In the genomic region with DNA sequence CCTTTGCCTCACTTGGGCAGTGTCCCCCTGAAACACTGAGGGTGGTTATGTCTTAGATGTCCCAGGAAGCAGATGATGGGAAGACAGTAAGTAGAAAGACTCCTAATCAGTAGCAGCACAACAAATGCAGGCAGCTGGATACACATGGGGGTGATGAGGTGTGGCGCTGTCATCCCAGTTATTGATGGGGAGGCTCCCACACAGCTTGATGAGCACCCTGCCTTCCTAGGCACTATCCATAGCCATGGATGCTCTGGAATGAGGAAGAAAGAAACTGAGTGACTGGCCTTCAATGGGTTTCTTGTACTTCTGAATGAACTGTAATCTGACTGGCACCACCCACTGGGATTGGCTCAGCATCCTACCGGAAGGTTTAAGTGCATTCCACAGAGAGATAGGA, we compare ENCODE assay signal across 24 mouse cellular contexts.
A peak's percentile ranks its signal among the peaks of the same experiment; 100 is the strongest.
DNase-seq lines count a peak whose midpoint lies in the region; ATAC-seq lines count a peak whose summit lies in the region.
"Had no signal": no experiment of that assay in that cellular context is flagged by ENCODE, and none has a peak within 500 bp of the region (broad histone marks: within the 10 kb centered on the region; RNA-seq: fewer than 3 reads in every experiment).

No protein-coding gene starts in this region.

- H3K4me2 ChIP-seq in kidney, embryonic 14.5 days (replicated peaks; ENCODE audit: low read depth, low read length) = no peak overlapping the region
- no peak overlapping the region for H3K4me2 ChIP-seq in kidney, embryonic 16.5 days (replicated peaks; ENCODE audit: low read depth, low read length)
- H3K4me2 ChIP-seq: embryonic facial prominence, embryonic 13.5 days; embryonic facial prominence, embryonic 15.5 days; forebrain, embryonic 12.5 days had no signal

- no peak overlapping the region for H3K9ac ChIP-seq in kidney, embryonic 14.5 days (ENCODE audit: low read depth, low read length)
- H3K9ac ChIP-seq in kidney, embryonic 16.5 days (replicated peaks; ENCODE audit: low read length) = no peak overlapping the region
- H3K9ac ChIP-seq: embryonic facial prominence, embryonic 13.5 days; embryonic facial prominence, embryonic 15.5 days; forebrain, embryonic 12.5 days had no signal

- no peak for DNase-seq in kidney, adult 9 months
- no peak for DNase-seq in kidney, postnatal 36 days
- peak; percentile 41 for DNase-seq in R1 (ENCODE audit: low read depth, low spot score)
- peak; percentile 18 for DNase-seq in ZHBTc4 (ENCODE audit: low read depth, low spot score)
- DNase-seq in left cerebral cortex, adult 8-10 months (ENCODE audit: low spot score in 2 of 2) = no peak
- no peak for DNase-seq in layer of hippocampus, adult 8-10 months (ENCODE audit: low spot score in 2 of 2)
- DNase-seq: adrenal gland, adult 2 months; adrenal gland, postnatal 10 days; adrenal gland, postnatal 25 days; cerebellum, adult 11 months; cerebellum, adult 18-20 months; cerebellum, adult 8-10 months; cerebellum, adult 9-11 months; cerebellum, postnatal 14 days; cerebellum, postnatal 36 days had no signal

- H3K36me3 ChIP-seq in kidney, embryonic 14.5 days (ENCODE audit: control insufficient read depth, insufficient read depth, low read length) = no peaks in the 10 kb centered on the region
- no peaks in the 10 kb centered on the region for H3K36me3 ChIP-seq in kidney, embryonic 16.5 days (ENCODE audit: insufficient read depth, low read length)
- H3K36me3 ChIP-seq: embryonic facial prominence, embryonic 13.5 days; embryonic facial prominence, embryonic 15.5 days; forebrain, embryonic 10.5 days; forebrain, embryonic 12.5 days had no signal

- no peaks in the 10 kb centered on the region for H3K27me3 ChIP-seq in kidney, embryonic 14.5 days (ENCODE audit: control insufficient read depth, insufficient read depth, low read length)
- no peaks in the 10 kb centered on the region for H3K27me3 ChIP-seq in kidney, embryonic 16.5 days (ENCODE audit: insufficient read depth, low read length)
- H3K27me3 ChIP-seq: embryonic facial prominence, embryonic 13.5 days; embryonic facial prominence, embryonic 15.5 days; forebrain, embryonic 12.5 days had no signal

- ATAC-seq in kidney, embryonic 14.5 days (ENCODE audit: low FRiP score, low TSS enrichment) = peak; percentile 81
- peak; percentile 80 for ATAC-seq in kidney, embryonic 16.5 days (ENCODE audit: low FRiP score, low TSS enrichment)
- ATAC-seq: forebrain, embryonic 14.5 days; forebrain, embryonic 16.5 days had no signal

- WGBS in kidney, embryonic 14.5 days = 66% methylated on average over 2 of the region's 2 CpGs
- 62% methylated on average over 2 of the region's 2 CpGs for WGBS in kidney, embryonic 16.5 days

- H3K4me1 ChIP-seq in kidney, embryonic 14.5 days (ENCODE audit: control insufficient read depth, insufficient read depth, low read length) = no peaks in the 10 kb centered on the region
- H3K4me1 ChIP-seq in kidney, embryonic 16.5 days (ENCODE audit: insufficient read depth, low read length) = peaks cover 8% of the 10 kb centered on the region; the same call in 1 of the 2 replicates
- H3K4me1 ChIP-seq: embryonic facial prominence, embryonic 13.5 days; embryonic facial prominence, embryonic 15.5 days; forebrain, embryonic 10.5 days; forebrain, embryonic 12.5 days had no signal

- H3K9me3 ChIP-seq in kidney, embryonic 14.5 days (ENCODE audit: control insufficient read depth, low read length) = no peaks in the 10 kb centered on the region
- no peaks in the 10 kb centered on the region for H3K9me3 ChIP-seq in kidney, embryonic 16.5 days (ENCODE audit: low read length)
- H3K9me3 ChIP-seq: embryonic facial prominence, embryonic 13.5 days; embryonic facial prominence, embryonic 15.5 days; forebrain, embryonic 10.5 days; forebrain, embryonic 12.5 days had no signal

- H3K4me3 ChIP-seq in kidney, embryonic 14.5 days (ENCODE audit: low read length) = no peak overlapping the region
- no peak overlapping the region for H3K4me3 ChIP-seq in kidney, embryonic 16.5 days (ENCODE audit: low read length)
- H3K4me3 ChIP-seq: embryonic facial prominence, embryonic 13.5 days; embryonic facial prominence, embryonic 15.5 days; erythroblast, embryonic 14.5 days; forebrain, embryonic 10.5 days; forebrain, embryonic 12.5 days had no signal

- H3K27ac ChIP-seq in kidney, embryonic 14.5 days (ENCODE audit: low read depth, low read length) = peak overlapping the region; percentile 24; the same call in 1 of the 2 replicates
- H3K27ac ChIP-seq in kidney, embryonic 16.5 days (ENCODE audit: low read length) = no peak overlapping the region
- H3K27ac ChIP-seq: embryonic facial prominence, embryonic 13.5 days; embryonic facial prominence, embryonic 15.5 days; forebrain, embryonic 10.5 days; forebrain, embryonic 12.5 days had no signal

Comparison
In these comparisons a context has a peak if more than half of its experiments do, and no peak if none do; other contexts are left out.
1. DNase-seq: peak in R1 (single experiment) and ZHBTc4 (single experiment); none in kidney, adult 9 months (single experiment), kidney, postnatal 36 days (0 of 2), left cerebral cortex, adult 8-10 months (0 of 2) and layer of hippocampus, adult 8-10 months (0 of 2).